Mouse (Mus musculus): ENCODE results near the gene Cops3.
A peak's percentile ranks its signal among the peaks of the same experiment; 100 is the strongest.

Cops3 gene

GRCm38 (mm10) chr11:59810480-59811158, 29.0 kb downstream of the Cops3 start:
- DNase-seq, result no peak

DNA sequence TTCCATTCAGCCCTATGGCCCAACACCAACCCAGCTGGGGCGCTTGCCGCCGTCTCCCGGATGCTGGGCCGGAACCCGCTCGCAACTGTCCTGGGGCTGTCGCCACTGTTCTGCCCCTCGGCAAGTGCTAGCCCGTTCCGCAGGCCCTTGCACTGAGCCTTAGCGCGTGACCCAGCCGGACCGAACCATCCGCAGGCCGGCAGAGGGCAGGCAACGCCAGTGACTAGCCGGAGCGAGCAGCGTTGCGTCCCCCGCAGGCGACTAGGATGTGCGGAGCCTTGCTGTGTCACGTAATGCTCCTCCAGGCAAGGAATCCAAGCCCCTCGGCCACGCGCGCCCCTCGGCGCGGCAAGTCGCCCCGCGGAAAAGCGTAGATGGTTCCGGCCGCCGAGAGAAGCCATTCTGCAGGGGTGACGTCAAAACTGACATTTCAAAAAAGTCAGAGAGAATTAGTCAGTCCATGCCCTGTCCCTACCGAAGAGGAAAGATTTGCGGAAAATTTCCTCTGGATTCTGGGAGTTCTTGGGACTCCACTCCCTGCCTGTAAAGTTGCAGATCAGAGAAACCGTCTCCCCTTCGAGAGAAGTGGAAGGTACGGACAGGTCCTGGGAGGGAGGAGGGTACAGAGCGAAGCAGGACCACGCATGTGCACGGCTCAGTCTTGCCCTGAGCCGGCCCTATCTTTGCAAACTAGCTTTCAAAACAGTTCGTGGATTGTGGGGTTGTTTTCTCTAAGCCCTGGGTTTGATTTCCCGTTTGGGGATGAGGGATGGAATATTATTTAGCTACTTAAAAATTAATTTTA, 29.8 kb downstream of the Cops3 start, which contains the start of gene Flcn:
Gene Flcn (minus strand): TSS at position 347 of the 805 bp plus-strand sequence.
- peak; percentile 88 to 91 for DNase-seq

DNA sequence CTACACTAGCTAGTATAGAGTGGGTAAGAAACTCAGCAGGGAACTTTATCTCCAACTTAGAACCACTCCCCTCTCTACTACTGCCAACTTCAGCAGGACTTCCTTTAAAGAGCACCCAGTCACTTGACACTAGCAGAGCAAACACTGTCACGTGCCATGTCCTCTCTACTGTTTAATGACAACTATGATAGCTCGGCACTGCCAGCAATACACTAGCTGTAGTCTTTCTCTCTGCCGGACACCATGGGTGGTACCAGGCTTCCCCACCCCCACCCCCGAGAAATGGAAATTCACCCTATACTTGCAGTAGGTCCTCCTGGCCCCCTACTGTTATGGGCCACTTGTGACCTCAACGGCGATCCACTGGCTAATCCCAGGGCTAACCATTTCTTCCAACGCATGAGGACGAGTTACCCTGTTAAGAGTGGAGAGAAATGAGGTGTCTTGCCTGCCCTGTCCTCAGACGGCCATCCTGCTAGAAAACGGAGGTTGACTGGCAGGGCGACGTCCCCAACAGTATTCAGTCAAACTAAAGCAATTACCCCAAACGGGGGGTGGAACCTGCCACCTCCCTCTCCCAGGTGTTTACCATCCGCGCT, 30.5 kb downstream of the Cops3 start:
- no peak for DNase-seq

GRCm38 (mm10) chr11:59808170-59808960, 31.3 kb downstream of the Cops3 start:
- peak in 1 of 2 experiments; percentile 39 for DNase-seq

GRCm38 (mm10) chr11:59805656-59806055, 34.0 kb downstream of the Cops3 start:
- DNase-seq, result peak; percentile 43 to 44

DNA sequence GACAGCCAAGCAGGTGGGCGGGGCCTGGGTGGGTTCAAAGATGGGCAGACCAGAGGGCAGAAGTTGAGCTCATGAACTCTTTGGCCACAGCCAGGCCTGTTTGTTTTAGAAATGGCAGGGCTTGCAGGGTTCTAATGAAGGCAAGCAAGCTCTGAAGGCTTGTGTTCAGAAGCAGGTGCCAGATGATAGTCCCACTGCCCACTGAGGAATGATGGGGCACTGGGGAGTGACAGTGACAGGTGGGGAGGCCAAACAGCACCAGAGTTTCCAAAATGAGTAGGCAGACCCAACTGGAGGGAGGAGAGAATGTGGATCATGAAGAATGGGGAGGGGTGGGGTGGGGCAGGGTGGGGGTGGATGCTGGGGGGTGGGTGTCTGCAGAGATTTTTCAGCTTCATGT, 34.4 kb downstream of the Cops3 start:
- no peak for DNase-seq

GRCm38 (mm10) chr11:59804409-59805110, 35.1 kb downstream of the Cops3 start:
- DNase-seq, result peak; percentile 81 to 83

DNA sequence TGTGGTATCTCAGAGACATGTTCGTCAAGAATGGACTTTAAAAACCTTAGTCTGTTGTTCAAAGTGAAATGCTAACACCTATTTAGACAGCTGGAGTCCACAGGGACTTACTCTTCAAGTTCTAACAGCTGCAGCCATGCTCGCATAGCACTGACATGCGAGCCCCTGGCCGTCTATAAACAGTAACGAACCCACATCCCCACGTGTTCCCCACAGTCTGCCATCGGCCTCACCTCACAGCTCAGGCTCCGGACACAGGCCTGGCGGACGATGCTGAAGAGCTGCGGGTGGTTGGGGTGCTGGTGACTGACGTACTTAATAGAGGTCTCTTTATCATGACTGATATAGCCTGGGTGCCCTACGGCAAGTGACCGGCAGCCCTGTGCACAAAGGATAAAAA, 36.1 kb downstream of the Cops3 start:
- DNase-seq, result no peak

- DNase-seq, result peak; percentile 43 to 51
Measured at GRCm38 (mm10) chr11:59801881-59802280, 37.8 kb downstream of the Cops3 start.

DNA sequence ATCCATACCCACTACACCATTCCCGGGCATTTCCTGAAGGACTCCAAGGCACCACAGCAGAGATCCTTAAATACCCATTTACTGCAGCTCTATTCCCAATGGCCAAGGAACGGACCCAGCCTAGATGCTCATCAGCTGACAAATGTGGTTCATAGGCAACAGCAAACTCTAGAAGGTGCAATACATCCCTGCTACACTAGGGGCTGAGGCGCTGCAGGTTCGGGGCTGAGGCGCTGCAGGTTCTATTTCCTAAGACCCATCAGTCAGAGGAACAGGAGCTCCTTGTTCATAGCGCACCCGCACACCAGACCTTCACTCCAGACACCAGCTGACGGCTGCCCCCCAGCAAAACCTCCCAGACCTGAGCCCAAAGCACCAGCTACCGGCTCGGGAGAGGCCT, 39.2 kb downstream of the Cops3 start:
- no peak for DNase-seq

DNA sequence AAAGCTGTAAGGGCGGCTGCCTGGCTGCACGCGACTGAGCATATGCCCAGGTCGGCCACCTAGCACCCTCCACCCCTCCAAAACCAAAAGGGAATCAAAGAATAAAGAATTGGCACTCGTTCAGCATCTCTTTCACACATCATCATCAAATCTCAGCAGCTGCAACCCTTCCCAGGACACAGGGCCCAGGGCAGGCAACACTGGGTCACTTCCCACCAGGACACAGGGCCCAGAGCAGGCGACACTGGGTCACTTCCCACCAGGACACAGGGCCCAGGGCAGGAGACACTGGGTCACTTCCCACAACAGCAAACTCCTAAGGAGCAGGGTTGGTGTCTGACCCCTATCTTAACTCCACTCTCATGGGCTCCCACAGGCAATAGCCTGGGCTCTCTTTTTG, 46.2 kb downstream of the Cops3 start:
- DNase-seq, result no peak

DNA sequence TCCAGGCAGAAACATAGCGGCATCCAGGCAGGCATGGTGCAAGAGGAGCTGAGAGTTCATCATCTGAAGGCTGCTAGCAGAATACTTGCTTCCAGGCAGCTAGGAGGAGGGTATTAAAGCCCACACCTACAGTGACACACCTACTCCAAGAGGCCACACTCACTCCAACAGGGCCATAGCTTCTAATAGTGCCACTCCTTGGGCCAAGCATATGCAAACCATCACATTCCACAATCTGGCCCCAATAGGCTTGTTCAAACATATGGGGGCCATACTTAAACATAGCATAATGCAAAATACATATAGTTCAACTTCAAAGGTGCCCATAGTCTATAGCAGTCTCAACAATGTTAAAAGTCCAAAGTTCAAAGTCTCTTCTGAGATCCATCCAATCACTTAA, 50.3 kb downstream of the Cops3 start:
- no peak for DNase-seq

DNA sequence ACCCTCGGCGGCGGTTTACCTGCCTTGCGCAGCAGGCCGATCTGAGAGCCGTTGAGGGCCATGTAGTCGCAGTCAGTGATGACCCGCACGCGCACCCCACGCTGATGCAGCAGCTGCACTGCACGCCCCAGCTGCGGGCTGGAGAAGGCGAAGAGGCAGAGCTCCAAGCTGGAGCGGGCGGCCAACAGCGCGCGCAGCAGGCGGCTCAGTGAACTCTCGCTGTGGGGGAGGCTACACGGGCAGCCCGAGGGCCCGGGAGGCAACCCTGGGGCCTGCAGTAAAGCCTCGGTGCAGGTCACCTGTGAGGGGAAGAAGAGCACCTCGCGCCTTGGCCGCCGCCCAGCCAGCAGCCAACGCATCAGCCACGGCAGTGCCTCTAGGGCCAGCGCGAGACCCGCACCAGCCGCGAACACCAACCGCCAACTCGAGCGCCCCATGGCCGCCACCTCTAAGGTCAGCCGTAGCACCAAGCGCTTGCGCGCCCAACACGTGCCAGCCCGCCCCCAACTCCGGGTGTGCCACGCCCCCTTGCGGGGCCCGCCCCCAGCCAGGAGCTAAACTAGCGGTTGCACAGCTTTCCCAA, 52.3 kb downstream of the Cops3 start, which contains the start of gene Pld6:
Gene Pld6 (minus strand): TSS at position 447 of the 583 bp plus-strand sequence.
- peak in 1 of 2 experiments; percentile 25 for DNase-seq

DNA sequence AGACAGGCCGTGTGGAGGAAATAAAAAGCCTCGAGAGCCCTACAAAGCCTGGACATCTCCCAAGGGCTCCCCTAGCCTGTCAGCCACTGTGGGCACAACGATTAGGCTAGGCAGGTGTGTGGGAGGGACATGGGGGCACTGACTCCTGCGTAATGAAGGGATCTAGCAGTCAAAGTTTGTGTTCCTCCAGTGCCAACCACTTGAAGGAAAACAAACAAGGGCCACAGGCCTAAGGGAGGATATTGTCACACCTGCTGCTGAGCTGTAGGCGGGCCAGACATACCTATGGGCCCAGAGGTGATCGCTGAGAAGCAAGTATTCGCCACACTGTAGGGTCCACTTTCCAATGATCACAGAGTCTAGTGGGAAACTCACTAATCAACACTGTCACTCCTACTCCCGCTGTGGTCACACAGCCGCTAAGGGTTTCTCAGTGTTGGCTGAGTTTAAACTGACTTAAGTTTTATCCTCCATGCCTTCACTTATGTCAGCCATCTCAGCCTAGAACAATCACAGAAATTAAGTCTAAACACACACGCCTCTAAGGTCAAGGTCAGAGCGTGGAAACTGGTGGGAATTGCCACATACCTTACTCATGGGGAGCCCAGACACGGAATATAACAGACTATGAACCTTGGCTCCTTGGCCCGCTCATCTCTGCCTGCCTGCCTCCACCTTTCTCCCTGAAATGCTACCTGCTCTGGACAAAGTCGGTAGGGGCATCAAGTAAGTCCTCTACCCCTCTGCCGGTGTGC, 53.0 kb downstream of the Cops3 start:
- no peak for DNase-seq

DNA sequence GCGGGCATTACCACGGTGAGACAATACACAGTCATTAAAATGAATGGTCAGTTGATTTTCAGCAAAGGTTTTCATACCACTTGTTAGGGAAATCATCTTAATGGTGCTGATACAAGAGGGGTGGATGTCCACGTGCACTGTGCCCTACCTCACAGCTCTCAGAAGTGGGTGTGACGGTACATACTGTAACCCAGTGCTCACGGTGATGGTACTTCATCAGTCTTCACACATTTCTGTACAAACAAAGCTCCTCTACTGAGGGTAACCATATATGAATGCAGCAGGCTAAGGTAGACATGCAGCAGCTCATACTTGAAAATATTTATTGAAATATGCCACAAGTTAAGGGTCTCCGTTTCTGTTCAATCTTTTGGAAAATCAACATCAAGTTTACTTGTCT, 56.0 kb downstream of the Cops3 start:
- DNase-seq, result no peak

- no peak for DNase-seq
Measured at GRCm38 (mm10) chr11:59782091-59782590, 57.5 kb downstream of the Cops3 start.

DNA sequence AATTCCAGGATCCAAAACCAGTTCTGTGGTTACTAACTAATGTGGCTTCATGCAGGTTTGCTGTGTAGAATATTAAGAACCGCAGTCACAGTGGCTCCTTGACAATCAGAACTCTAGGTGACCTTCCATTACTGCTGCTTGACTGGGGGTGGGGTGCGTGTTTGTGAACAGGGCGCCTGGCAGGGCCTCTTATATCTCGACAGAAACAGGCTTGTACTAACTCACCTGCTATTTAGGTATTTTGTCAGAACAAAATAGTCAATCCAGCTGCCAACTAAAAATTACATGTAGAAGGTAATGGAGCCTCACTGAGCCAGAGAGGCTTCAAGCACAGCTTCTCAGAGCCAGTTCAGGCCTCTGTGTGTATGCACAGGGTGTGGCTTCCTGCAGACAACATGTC, 59.4 kb downstream of the Cops3 start:
- DNase-seq, result no peak

- no peak for DNase-seq
Measured at GRCm38 (mm10) chr11:59779406-59779805, 60.2 kb downstream of the Cops3 start.

DNA sequence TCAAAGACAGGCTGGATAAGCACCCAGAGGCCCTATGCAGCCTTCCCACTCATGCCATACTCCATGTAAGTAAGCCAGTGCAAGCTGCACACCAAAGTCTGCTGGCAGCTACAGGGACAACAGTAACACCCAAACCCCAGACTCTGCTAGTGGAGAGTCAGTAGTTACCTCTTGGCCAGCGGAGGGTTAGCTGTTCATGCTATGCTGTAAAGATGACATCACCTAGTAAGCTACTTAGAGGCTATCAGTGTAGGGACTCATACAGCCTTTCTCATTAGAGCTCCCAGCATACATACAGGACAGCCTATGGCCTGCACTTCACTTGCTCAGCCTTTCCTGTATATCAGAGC, 60.8 kb downstream of the Cops3 start:
- DNase-seq, result no peak

GRCm38 (mm10) chr11:59778181-59778873, 61.3 kb downstream of the Cops3 start:
- DNase-seq, result peak; percentile 72 to 81
